Mouse (Mus musculus) right cerebral cortex, adult 18-20 months (tissue): ENCODE measurements around the gene Foxb1.

ENCODE experiments used
- DNase-seq: peaks from one replicate; pipeline ENCODE4 v3.0.0; 2022; ENCODE audit warnings: mixed read lengths

Foxb1 gene

DNA sequence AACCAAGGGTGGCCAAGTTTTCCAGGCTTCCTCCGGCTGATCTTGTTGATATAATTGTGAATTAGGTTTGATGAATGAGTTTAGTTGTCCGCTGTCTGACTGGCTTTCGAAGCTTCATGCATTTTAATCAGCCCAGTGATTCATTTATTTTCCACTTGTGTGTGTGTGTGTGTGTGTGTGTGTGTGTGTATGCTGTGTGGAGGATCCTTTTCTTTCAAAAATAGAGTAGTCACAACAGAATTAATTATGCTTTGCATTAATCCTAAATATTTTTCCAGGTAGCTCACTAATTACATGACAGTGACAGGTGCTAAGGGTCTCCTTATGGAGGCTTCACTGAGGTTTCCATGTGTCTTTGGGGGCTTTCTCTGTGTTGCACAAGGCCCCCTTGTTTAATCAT, 4.3 kb downstream of the Foxb1 start:
- DNase-seq = no peak

DNA sequence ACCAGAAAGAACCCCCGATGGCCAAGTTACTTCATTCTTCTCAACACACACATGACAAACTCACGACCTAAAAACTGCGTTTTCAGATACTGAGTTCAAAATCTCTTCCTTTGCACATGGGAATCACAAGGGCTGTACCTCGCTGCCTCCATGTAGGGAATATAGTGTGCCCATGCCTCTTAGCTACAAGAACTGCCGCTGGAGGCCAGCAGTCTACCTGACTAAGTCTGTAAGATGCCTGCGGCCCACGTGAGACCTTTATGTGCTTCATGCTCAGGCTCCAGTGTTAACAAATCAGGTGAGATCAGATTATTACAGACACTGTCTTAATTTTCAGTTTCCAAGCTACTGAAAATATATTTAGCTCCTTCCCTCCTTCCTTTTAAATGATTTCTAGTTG, 4.7 kb downstream of the Foxb1 start:
- no peak for DNase-seq

DNA sequence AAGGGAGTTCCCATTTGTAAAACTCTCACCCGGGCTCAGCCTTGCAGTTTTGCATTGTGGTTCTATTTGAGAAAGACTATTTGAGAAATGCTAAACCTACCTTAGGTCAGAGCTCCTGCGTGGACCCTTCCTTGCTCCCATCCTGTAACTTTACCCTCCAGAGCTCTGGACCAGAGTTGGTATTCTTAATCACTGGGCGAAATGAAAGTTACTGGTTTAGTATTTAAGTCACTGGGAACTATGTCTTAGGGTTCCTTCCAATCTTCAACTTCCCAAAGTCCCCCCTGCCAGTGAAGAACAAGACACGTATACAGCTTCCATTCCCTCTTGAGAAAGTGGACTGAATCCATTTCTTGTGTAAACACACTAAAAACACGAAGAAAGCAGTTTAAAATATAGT, 5.6 kb downstream of the Foxb1 start:
- no peak for DNase-seq

DNA sequence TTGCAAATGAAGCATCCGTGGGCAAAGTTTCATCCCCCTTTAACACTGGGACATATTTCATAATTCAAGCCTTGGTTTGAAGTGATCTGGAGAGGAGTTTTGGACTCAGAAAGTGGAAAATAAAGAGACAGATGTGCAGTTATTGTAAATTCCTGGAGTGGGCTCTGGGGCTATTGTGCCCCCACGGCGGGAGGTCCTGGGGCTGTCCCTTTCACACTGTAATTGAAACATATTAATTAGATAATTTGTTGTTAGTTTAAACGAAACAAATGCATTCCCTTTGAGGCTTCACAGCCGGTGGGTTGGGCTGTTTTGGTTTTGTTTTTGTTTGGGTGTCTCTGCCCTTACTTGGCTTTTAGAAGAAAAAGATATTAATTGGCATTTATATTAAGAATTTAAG, 6.0 kb downstream of the Foxb1 start:
- no peak for DNase-seq

DNA sequence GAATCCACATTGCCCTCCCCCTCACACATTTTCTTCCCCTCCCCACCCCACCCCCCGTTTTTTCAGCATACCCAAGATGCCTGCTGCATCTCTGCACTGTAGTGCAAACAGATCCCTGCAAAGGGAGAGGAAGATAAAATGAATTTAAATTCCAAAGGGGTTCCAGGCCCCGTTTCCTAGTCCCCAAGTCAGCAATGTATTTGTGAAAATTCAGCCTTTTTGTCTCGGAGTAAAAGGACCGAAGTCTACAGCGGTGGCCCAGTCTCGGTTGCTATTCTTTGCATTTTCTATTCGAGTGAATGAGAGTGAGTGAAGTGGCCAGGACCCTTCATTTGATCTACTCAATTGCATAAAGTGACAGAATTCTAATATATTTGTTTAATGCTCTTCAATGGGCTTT, 6.4 kb downstream of the Foxb1 start:
- DNase-seq = no peak

DNA sequence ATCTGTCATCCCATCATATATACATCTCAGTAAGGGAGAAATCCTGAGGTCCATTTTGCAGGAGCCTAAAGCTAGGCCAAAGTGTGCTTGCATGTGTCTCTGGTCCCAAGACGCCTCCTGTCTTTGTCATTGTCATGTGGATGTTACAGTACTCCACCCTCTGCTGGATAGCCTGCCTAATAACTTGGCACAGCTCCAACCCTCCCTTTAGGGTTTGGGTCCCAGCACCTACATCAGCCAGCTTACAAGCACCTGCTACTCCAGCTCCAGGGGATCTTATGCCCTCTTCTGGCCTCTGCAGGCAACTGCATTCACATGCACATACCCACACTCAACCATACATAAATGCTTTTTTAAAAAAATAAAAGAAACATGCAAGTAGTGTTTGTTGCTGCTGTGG, 12.8 kb downstream of the Foxb1 start:
- no peak for DNase-seq

DNA sequence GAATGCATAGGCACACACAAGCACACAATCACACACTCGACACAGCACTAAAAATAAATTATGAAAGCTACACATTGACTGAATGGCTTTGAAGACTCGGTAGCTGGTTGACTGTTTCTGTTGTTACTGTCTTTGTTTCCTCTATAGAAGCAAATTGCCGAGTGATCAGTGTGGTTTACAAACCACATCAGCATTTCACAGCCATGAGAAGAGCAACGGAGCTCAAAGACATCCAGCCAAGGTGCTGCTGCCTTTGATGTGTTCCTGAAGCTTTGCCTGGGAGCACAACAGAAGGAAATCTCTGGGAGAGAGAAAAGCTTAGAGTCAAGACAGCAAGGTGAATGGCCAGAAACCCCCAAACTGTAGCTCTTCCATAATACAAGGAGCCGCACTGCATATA, 32.0 kb downstream of the Foxb1 start:
- DNase-seq = no peak

DNA sequence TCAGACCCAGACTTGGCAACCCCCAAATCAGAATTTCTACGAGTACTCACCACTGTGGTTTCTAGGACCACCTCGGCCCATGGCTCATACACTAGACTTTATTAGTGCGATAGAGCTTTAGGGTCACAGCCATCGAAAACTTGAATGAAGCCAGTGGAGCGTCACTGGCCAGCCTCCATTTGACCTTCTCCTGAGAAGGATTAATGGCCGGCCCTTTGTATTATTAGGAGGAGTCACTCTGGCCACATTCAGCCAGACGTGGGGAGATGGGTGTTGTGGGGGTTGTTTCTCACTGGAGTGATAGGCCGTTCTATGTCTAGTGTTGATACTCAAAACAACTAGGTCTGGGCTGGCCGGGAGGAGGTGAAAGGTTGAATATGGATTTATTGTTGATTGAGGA, 42.3 kb downstream of the Foxb1 start:
- DNase-seq = no peak

DNA sequence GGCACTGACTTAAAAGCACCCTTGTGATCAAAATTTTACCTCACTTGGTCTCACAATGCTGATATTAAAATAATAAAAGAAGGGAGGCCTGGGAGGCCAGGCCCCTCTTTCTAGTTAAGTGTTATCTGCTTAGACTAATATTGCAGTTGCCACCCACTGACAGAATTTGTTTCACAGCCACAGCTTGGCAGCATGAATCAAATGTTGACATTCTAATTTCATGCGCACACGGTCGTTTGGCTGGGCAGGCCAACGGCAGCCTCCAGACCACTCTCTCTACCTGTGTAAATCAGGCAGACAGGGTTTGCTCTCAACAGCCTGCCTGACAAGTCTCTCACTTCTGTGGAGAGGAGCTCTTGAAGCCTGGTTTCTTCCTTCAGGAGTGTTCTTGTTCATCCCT, 44.4 kb downstream of the Foxb1 start:
- no peak for DNase-seq

DNA sequence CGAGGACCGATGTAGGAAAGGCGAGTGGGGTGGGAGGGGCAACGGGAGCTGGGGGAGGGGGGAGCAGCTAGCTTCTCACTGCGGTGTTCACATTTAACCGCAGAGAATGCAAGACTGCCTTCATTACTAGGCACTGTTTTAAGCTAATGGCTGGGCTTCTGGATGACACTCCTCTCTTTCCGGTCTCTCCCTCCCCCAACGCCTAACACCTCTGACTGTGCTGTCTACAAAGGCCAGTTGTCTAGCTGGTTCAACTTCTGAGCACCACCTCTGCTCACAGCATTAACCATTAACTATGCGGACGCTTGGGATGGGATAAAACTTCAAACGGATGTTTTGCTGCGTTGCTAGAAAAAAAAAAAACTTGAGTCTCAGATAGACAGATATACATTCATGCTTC, 45.3 kb downstream of the Foxb1 start:
- DNase-seq = no peak

DNA sequence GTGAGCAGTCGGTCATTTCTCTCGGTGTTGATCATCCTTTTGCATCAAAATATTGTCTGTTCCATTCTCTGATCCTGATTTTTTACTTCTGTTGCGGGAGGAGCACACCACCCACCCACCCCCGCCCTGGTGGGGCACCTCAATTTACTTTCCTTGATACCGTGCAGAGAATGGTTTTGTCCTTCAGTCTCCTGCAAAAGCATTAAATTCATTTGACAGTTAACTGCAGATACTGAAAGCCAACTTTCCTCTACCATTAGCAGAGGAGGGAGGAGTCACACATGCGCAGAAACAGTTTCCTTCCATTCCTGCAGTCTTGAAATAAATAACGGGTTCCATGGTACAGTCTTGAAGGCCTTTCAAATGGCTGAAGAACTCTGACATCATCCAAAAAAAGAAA, 46.4 kb downstream of the Foxb1 start:
- DNase-seq = no peak

DNA sequence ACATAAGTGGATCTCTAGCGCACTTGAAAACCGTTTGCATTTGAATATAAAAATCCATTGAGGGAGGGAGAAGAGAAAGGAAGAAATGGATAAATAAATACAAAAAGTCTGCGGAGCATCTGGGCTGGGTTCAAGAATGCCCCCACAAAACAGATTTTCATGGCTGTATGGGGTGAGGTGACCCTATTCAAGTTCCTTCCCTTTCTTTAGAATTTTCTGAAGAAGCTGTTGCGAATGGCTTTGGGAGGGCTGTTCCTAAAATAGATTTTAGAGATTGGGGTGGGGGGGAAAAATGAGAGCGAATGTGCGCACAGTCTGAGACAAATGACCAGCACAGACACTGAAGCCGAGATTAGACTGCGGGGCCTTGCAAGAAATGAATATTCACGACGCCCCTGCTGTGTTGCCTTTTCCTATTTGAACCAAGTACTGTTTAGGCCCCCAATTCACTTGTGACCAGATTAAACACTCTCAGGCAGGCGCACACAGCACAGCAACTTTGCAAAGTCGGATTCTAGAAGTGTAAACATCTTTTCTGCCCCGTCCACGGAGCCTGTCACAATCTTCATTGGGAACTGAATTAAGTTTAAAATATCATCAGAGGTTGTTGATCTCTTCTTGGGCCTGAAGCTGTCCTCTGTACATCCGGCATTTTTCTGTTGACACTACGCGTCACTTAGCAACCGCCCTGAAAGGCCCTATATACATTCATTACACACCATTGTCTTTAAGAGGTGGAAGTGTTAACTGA, 47.0 kb downstream of the Foxb1 start:
- DNase-seq = no peak

DNA sequence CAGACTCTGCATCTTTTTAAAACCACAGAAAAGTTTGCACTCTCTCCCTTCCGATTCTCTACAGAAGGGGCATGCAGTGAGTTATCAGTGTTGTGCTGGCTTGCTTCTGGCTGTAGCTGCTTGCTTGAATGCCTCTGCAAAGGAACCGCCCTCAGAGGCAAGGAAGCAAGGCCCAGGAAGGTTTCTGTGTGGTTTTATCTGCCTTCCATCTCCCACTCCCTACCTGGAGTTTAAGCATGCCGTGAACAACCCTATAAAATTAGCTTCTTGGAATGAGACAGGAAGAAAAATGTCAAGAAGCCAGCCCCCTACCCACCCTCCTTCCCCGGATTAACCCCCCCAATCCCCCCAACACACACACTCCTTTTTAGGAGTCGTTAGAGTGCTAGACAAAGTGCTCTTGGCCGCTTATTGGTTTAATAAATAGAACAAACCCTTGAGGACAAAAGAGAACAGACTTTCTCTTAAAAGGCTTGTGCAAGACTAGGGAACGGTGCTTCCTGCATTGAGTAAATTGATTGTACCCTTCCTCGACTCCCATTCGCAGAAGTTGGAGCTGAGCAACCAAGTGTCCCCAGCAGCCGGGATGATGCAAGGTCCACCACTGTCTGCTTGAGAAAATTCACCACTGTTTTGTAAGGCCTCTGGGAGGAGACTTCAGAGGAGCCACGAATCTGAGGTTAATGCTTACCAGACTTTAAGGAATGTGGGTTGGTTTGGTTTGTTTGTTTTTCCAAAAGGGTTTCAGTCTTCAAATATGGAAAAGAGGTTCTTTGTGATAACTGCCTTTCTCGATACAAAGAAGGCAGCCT, 47.8 kb downstream of the Foxb1 start:
- no peak for DNase-seq
